In genomic region chr11:40692511-40693365, GRCm38 (mm10) we compare ENCODE assay signal across 8 mouse cellular contexts. TPM values are rescaled to one million over a fixed set of nuclear protein-coding genes. Genes with fewer than 3 reads are reported as not detected.
DNase-seq lines count a peak whose midpoint lies in the region; TF ChIP-seq lines count a peak whose summit lies in the region.

No protein-coding gene starts in this region.

- peaks cover 33% of the 10 kb centered on the region for H3K4me1 ChIP-seq in megakaryocyte, embryonic 14.5 days

- H3K27ac ChIP-seq in gastrocnemius, adult 2 months, result peak overlapping the region; percentile 98

- peak overlapping the region; percentile 89 for H3K4me3 ChIP-seq in gastrocnemius, adult 2 months
- H3K4me3 ChIP-seq in megakaryocyte, embryonic 14.5 days (replicated peaks), result peak overlapping the region; percentile 94

- intact Hi-C loops in gastrocnemius, adult 2 months (cut with DNase I), result loop anchor here (1.0 to 2.0 kb wide), 2 partner anchors 41 to 62 kb away; partner anchors contain the start of genes Ccng1, Hmmr and Nudcd2

- no peaks in the 10 kb centered on the region for H3K9me3 ChIP-seq in megakaryocyte, embryonic 14.5 days

- DNase-seq in WW6 (ENCODE audit: low read depth, low spot score), result peak; percentile 87
- DNase-seq in cerebellum, postnatal 4 days (ENCODE audit: low spot score in 2 of 2), result peak; percentile 84 to 90
- peak; percentile 97 for DNase-seq in gastrocnemius, adult 2 months
- DNase-seq in hindlimb bud, embryonic 11.5 days (ENCODE audit: extremely low spot score, low read depth, low spot score), result peak; percentile 67
- DNase-seq in left cerebral cortex, adult 8-10 months (ENCODE audit: low spot score in 2 of 2), result peak; percentile 85 to 90
- peak; percentile 96 for DNase-seq in right cerebral cortex, postnatal 10 days (ENCODE audit: low spot score in 2 of 2)
- DNase-seq in urinary bladder, postnatal 25 days (ENCODE audit: low spot score), result peak; percentile 92

- H3K27me3 ChIP-seq in megakaryocyte, embryonic 14.5 days (replicated peaks), result no peaks in the 10 kb centered on the region

- H3K36me3 ChIP-seq in megakaryocyte, embryonic 14.5 days (replicated peaks; ENCODE audit: low read length), result peaks cover 17% of the 10 kb centered on the region

- TF ChIP-seq CTCF in gastrocnemius, adult 2 months (IDR thresholded peaks at IDR 0.05), result no peak

RNA-seq across cellular contexts. Expression of gene Mat2b, which starts 2.3 kb away (rescaled TPM):
- total RNA-seq in gastrocnemius, adult 2 months (2021), result 10 to 100 TPM; 57.9 to 61.8 TPM
- 100 to 1,000 TPM; 149 to 173 (median 160) TPM for total RNA-seq in left cerebral cortex, adult 8-10 months (2022)
- polyA plus RNA-seq in megakaryocyte, embryonic 14.5 days (2012; ENCODE audit: insufficient read depth, low replicate concordance), result 2.9 and 31.2 TPM in 2 replicates

RNA-seq across cellular contexts. Expression of gene Hmmr, which starts 40.5 kb away (rescaled TPM):
- total RNA-seq in gastrocnemius, adult 2 months (2021), result under 1 TPM in 1 of 2 experiments, not detected in 1; 0.08 TPM
- total RNA-seq in left cerebral cortex, adult 8-10 months (2022), result under 1 TPM; 0.32 to 0.49 (median 0.42) TPM
- 0.56 and 2.2 TPM in 2 replicates for polyA plus RNA-seq in megakaryocyte, embryonic 14.5 days (2012; ENCODE audit: insufficient read depth, low replicate concordance)

RNA-seq across cellular contexts. Expression of gene Nudcd2, which starts 40.7 kb away (rescaled TPM):
- 10 to 100 TPM in 1 of 2 experiments, 1 to 10 TPM in 1; 9.9 to 14.0 TPM for total RNA-seq in gastrocnemius, adult 2 months (2021)
- 10 to 100 TPM; 15.9 to 22.0 (median 18.8) TPM for total RNA-seq in left cerebral cortex, adult 8-10 months (2022)
- polyA plus RNA-seq in megakaryocyte, embryonic 14.5 days (2012; ENCODE audit: insufficient read depth, low replicate concordance), result 10.3 and 35.3 TPM in 2 replicates

Comparison
In these comparisons a context has a peak if more than half of its experiments do, and no peak if none do; other contexts are left out.
1. Peak in every context shown above with its lines: DNase-seq, H3K4me3 ChIP-seq and H3K27ac ChIP-seq.